ENCODE assay signal across 13 mouse cellular contexts in the genomic region with DNA sequence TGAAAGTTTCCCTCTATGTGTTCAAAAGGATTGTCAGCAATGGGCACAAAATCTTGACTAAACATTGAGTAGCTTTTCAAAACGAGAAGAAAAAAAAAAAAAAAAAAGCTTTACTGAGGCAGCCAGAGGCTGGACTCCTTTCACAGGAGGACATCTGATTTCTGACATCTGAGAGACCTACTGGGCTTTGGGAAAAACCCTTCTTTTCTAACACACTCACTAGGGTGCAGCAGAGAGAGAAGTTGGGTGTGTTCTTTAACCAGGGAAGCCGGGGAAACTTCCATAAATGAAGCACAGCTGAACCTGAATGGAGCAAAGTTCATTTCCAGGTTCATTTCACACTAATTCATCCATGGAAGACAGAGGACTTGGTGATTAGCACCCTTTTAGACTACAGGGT.
DNase-seq lines count a peak whose midpoint lies in the region; ATAC-seq lines count a peak whose summit lies in the region.
"Had no signal": no experiment of that assay in that cellular context is flagged by ENCODE, and none has a peak within 500 bp of the region (broad histone marks: within the 10 kb centered on the region; RNA-seq: fewer than 3 reads in every experiment).

No protein-coding gene starts in this region.

- ATAC-seq in CD4-positive, CD25-positive, alpha-beta regulatory T cell, adult 4 months: no peak
- ATAC-seq: Patski had no signal

- DNase-seq in kidney, adult 8-10 months: peak; percentile 27 to 29
- DNase-seq in kidney, postnatal 4 days: no peak
- DNase-seq in R1 (ENCODE audit: low read depth, low spot score): peak; percentile 39
- peak; percentile 41 for DNase-seq in embryo, embryonic 11 days
- DNase-seq in kidney, postnatal 14 days: peak; percentile 56
- no peak for DNase-seq in frontal cortex, postnatal 25 days (ENCODE audit: low spot score in 2 of 2)
- DNase-seq: cerebellum, adult 11 months; gastrocnemius, postnatal 14 days; layer of hippocampus, adult 9-11 months; lung, adult 2 months; thymus, adult 2 months had no signal

Comparison
In these comparisons a context has a peak if more than half of its experiments do, and no peak if none do; other contexts are left out.
1. DNase-seq: peak in kidney, adult 8-10 months (2 of 2), R1 (single experiment), embryo, embryonic 11 days (single experiment) and kidney, postnatal 14 days (single experiment); none in kidney, postnatal 4 days (0 of 2) and frontal cortex, postnatal 25 days (0 of 2).